Mouse (Mus musculus) cerebellum, adult 2 months (tissue): ENCODE results near the gene Rasl10b. TPM values are rescaled to one million over a fixed set of nuclear protein-coding genes. Genes with fewer than 3 reads are reported as not detected.
A peak's percentile ranks its signal among the peaks of the same experiment; 100 is the strongest.

Experiments used
- DNase-seq, 2 experiments: peaks; one replicate each; pipeline ENCODE4 v3.0.0; 2021
- H3K27ac ChIP-seq: fragments of 200-500 bp; 2 replicates; pipeline ENCODE4 v1.5.1; 2012; ENCODE audit warnings: low read length, control low read depth, inconsistent platforms; ENCODE audit not compliant: insufficient read depth
- H3K27me3 ChIP-seq: fragments of 200-500 bp; 2 replicates; pipeline ENCODE4 v1.6.1; 2012; ENCODE audit warnings: inconsistent platforms, mild to moderate bottlenecking, low read length, moderate library complexity; ENCODE audit not compliant: control insufficient read depth, insufficient read depth
- H3K4me1 ChIP-seq: fragments of 200-500 bp; 2 replicates; pipeline ENCODE4 v1.6.1; 2011; ENCODE audit warnings: low read length; ENCODE audit not compliant: control insufficient read depth, insufficient read depth
- H3K4me3 ChIP-seq: fragments of 200-500 bp; replicated peaks from 2 replicates; pipeline ENCODE3; 2011; ENCODE audit warnings: mild to moderate bottlenecking, low read depth, low read length, control low read depth; ENCODE audit not compliant: insufficient read depth
- CTCF ChIP-seq: fragments of 200-500 bp; IDR thresholded peaks from 2 replicates; pipeline ENCODE4 v1.5.1; 2011; ENCODE audit warnings: low read depth, mild to moderate bottlenecking, control low read depth, low read length, moderate library complexity, borderline replicate concordance; ENCODE audit not compliant: insufficient read depth
- POLR2A ChIP-seq: fragments of 200-500 bp; IDR thresholded peaks from 2 replicates; pipeline ENCODE4 v1.6.1; 2011; ENCODE audit warnings: low read length, control low read depth, borderline replicate concordance; ENCODE audit not compliant: insufficient read depth
- WGBS: fragments of 180-500 bp; shearing (Covaris S2); methylation state at CpG from one replicate; pipeline ENCODE4 v1.1.7; 2018; 5-methylcytosine and 5-hydroxymethylcytosine counted together
- polyA plus RNA-seq: library from polyadenylated mRNA; depleted of rRNA; stranded (reverse); fragments of >200 nt; gene quantifications from 2 replicates; pipeline ENCODE4 v1.2.3, GENCODE M21; 2012; rRNA removed

The Rasl10b gene
- polyA plus RNA-seq = 121 and 126 TPM in 2 replicates

DNA sequence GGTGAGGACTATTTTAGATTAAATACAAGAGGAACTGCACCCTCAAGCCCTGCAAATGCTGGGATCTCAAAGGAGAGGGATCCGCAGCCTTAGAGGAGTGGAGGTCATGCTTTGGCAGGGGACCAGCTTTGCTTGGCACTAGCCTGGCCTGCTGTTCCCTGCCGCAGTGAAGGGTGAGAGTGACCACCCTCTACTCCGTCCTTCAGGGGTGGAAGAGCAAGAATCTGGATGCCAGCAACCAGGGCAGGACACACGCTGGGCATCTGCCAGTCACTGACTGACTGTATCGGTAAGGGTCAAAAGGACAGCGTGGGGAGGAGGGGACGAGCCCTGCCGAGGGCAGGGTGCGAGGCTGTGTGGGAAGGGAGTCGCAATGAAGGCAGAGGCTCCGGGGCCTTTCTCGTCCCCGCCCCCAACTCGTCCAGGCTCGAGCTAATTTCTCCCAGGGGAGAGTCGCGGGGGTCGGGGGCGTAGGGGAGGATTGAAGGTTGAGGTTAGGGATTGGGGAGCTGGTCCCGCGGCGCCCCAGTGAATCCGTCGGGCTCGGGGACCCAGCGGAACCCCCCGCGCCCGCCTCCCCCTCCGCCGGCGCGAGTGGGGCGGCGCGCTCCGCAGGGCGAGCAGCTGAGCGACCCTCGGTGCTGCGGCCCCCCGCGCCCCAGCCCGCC, at the start of gene Rasl10b:
Gene Rasl10b (plus strand): TSS at position 51 of the 668 bp plus-strand sequence.
- Histone ChIP-seq H3K4me1 (peaks cover 11% of the 10 kb centered on the region), H3K27ac (peak within 1 kb of the TSS; percentile 75), H3K4me3 (peak within 1 kb of the TSS; percentile 87), H3K27me3 (no peaks in the 10 kb centered on the region)
- 1% methylated on average over 35 of the region's 44 CpGs for WGBS
- peak; percentile 71 to 79 for DNase-seq
- TF ChIP-seq CTCF (no peak), POLR2A (no peak)

DNA sequence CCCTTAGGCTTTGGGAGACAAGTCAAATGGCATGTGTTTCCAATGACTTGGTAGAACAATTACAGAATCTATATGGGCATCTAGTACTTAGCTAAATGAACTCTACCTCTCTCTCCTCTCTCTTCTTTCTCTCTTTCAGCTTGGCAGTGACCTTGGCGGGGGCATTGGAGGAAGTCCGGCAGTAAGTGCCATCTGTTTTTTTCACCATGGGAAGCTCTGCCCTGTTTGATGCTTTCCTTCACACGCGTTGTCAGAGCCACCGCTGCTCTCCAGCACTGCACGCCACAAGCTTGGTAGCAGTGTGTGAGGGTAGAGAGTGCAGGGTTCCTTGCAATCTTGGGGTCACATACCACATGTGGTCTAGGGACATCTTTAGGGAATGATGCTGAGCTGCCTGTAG, 44.3 kb upstream of the Rasl10b start:
- no peak for TF ChIP-seq POLR2A
- TF ChIP-seq CTCF = no peak
- Histone ChIP-seq H3K27ac (no peak overlapping the region), H3K4me3 (no peak overlapping the region), H3K4me1 (peaks cover 5% of the 10 kb centered on the region), H3K27me3 (no peaks in the 10 kb centered on the region)
- peak; percentile 51 to 68 for DNase-seq
- WGBS = 14% methylated on average over 6 of the region's 6 CpGs

DNA sequence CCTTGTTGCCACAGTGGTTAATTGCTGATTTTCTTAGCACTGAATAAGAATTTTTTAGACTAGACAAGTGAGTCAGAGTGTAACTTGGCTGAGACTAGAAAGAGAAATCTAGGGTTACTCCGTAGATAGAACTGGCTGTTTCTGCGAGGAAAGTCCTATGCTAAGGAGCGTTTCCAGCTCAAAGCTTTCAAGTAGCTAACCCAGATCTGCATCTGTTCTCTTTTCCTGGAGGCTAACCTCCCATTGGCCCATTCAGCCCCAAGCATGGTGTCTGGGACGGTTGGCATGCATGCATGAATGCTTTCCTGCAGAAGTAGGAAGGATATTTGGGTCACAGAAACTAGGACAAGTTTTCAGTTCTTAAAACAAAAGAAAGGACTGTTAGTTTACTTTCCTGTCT, 37.7 kb upstream of the Rasl10b start:
- no peak overlapping the region for H3K27ac ChIP-seq
- DNase-seq = peak; percentile 40 to 74
- TF ChIP-seq POLR2A (no peak), CTCF (no peak)
- 12% methylated on average over 4 of the region's 4 CpGs for WGBS
- H3K4me3 ChIP-seq = no peak overlapping the region
- no peaks in the 10 kb centered on the region; the same call in 1 of the 2 replicates for H3K4me1 ChIP-seq
- no peaks in the 10 kb centered on the region for H3K27me3 ChIP-seq

DNA sequence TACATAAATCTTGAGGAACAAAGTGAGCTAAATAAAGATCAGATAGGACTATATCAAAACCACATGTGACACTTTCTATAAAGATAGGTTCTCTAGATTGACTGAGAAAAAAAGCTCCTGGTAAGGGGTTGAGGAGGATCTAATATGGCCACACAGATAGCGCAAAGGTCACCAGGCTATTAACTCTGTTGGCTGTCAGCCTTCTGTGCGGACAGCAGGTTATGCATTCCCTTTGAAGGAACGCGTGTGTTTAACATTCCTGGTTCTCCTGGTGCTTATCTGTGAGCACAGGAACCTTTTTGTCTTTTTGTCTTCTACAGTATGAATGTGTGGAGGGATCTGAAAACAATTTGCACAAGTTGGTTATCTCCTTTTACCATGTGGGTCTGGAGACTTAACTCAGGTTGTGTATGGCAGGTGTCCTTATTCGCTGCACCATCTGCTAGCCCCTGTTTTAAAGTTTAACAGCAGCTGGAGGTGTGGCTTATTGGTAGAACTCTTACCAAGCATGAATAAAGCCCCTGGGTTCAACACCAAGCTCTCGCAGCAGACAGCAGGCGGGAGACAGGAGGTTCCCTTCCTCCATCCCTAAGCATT, 29.1 kb upstream of the Rasl10b start:
- Histone ChIP-seq H3K27ac (no peak overlapping the region), H3K4me1 (no peaks in the 10 kb centered on the region), H3K4me3 (no peak overlapping the region), H3K27me3 (no peaks in the 10 kb centered on the region)
- WGBS = 86% methylated on average over 7 of the region's 7 CpGs
- no peak for TF ChIP-seq POLR2A
- no peak for TF ChIP-seq CTCF
- DNase-seq = no peak

DNA sequence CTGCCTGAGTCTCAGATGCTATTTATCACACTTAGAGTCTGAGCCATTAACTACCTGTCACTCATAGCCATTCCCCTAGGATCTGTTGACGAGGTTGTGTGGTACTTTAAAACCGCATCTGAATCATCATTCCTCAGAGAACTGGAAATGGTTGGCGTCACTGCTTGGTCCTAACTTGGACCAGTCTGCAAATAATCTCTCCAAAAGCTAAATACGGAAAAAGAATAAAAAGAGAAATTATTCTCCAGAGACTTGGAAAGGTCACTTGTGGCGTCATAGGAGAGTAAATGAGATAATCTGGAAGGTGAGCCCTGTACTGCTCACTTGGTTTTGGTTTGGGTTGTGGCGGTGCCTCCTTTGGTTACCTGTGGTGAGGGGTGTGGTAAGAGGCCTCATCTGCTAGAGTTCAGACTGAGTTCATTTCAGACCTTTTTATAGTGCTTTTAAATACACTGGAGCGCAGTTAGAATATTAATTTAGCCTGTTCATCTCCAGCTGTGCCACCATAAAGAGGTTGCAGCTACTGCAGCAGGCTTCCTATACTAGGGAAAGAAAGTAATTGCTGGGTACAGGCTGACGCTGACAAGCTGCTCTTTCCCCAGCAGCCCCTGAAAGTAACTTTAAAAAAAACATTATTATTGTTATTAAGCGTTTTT, 25.9 kb upstream of the Rasl10b start:
- DNase-seq = peak in 1 of 2 experiments; percentile 66
- Histone ChIP-seq H3K4me3 (no peak overlapping the region), H3K27me3 (no peaks in the 10 kb centered on the region), H3K27ac (no peak overlapping the region), H3K4me1 (no peaks in the 10 kb centered on the region)
- 37% methylated on average over 9 of the region's 9 CpGs for WGBS
- no peak for TF ChIP-seq POLR2A
- TF ChIP-seq CTCF = no peak

DNA sequence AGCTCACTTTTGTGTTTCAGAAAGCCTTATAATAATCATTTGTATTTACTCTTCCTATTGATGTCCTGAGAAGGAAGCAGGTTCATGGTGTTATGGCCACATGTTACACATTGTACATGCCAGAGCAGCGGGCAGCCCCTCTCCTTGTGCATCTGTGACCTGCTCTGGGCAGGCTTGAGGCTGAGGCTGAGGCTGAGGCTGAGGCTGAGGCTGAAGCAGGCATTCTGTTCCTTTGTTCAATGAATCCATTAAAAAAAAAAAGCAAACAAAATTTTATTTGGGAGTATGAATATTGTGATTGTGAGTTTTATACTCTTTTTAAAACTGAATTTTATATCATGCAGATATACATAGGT, 25.4 kb upstream of the Rasl10b start:
- WGBS = 55% methylated on average over 1 of the region's 1 CpGs
- no peak for TF ChIP-seq POLR2A
- TF ChIP-seq CTCF = no peak

DNA sequence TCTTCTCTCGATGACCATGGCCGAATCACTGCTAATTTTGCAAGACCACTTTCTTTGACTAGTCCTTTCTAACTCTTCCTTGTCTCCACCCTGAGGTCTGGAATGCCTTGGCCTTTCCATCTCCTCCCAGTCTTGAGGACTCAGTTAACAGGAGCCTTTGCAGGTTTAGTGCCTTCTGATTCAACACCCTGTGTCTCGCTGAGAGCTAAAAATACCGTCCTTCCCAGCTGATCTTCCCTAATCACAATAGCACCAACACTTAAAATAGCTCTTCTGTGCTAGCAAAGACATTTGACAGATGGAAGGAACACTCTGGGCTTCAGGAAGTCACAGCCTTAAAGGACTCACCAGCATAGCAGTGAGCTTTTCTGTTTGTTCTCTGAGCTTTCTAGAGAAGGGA, 15.9 kb upstream of the Rasl10b start:
- Histone ChIP-seq H3K4me3 (no peak overlapping the region), H3K4me1 (peaks cover 18% of the 10 kb centered on the region; the same call in 1 of the 2 replicates), H3K27ac (peak overlapping the region; percentile 32; the same call in 1 of the 2 replicates), H3K27me3 (no peaks in the 10 kb centered on the region)
- TF ChIP-seq POLR2A (no peak), CTCF (no peak)
- 19% methylated on average over 4 of the region's 4 CpGs for WGBS
- peak; percentile 52 to 80 for DNase-seq

More for the DNA sequence above, 25.4 kb upstream of the Rasl10b start:
- Histone ChIP-seq H3K4me1 (no peaks in the 10 kb centered on the region), H3K4me3 (no peak overlapping the region), H3K27ac (no peak overlapping the region), H3K27me3 (no peaks in the 10 kb centered on the region)
- DNase-seq = no peak
